7 mouse cellular contexts compared by ENCODE assay signal in genomic region chr2:59611216-59611810, GRCm38 (mm10). TPM values are rescaled to one million over a fixed set of nuclear protein-coding genes. Genes with fewer than 3 reads are reported as not detected.
DNase-seq lines count a peak whose midpoint lies in the region; ATAC-seq lines count a peak whose summit lies in the region.

No protein-coding gene starts in this region.

- peak overlapping the region; percentile 96 for H3K27ac ChIP-seq in embryonic facial prominence, embryonic 15.5 days (replicated peaks)
- peak overlapping the region; percentile 97 for H3K27ac ChIP-seq in limb, embryonic 13.5 days
- peak overlapping the region; percentile 96 for H3K27ac ChIP-seq in stomach, embryonic 15.5 days

- H3K4me1 ChIP-seq in megakaryocyte, embryonic 14.5 days: peaks cover 24% of the 10 kb centered on the region
- H3K4me1 ChIP-seq in embryonic facial prominence, embryonic 15.5 days: peaks cover 35% of the 10 kb centered on the region
- peaks cover 68% of the 10 kb centered on the region for H3K4me1 ChIP-seq in limb, embryonic 13.5 days
- H3K4me1 ChIP-seq in stomach, embryonic 15.5 days: peaks cover 14% of the 10 kb centered on the region; the same call in 1 of the 2 replicates

- no peaks in the 10 kb centered on the region for H3K9me3 ChIP-seq in megakaryocyte, embryonic 14.5 days
- no peaks in the 10 kb centered on the region for H3K9me3 ChIP-seq in embryonic facial prominence, embryonic 15.5 days (replicated peaks)
- H3K9me3 ChIP-seq in limb, embryonic 13.5 days: no peaks in the 10 kb centered on the region
- no peaks in the 10 kb centered on the region for H3K9me3 ChIP-seq in stomach, embryonic 15.5 days

- peak overlapping the region; percentile 82 for H3K4me2 ChIP-seq in embryonic facial prominence, embryonic 15.5 days (replicated peaks)
- peak overlapping the region; percentile 86 for H3K4me2 ChIP-seq in limb, embryonic 13.5 days (replicated peaks)
- peak overlapping the region; percentile 87 for H3K4me2 ChIP-seq in stomach, embryonic 15.5 days

- WGBS in embryonic facial prominence, embryonic 15.5 days: 2% methylated on average over 14 of the region's 14 CpGs
- under 1% methylated on average over 14 of the region's 14 CpGs for WGBS in limb, embryonic 13.5 days
- WGBS in stomach, embryonic 15.5 days: 4% methylated on average over 14 of the region's 14 CpGs

- no peak for DNase-seq in spleen, adult 12 weeks (ENCODE audit: low spot score)
- DNase-seq in ovary, postnatal 14 days (ENCODE audit: low spot score): no peak

- H3K4me3 ChIP-seq in megakaryocyte, embryonic 14.5 days (replicated peaks): peak overlapping the region; percentile 93
- H3K4me3 ChIP-seq in embryonic facial prominence, embryonic 15.5 days (replicated peaks): peak overlapping the region; percentile 95
- peak overlapping the region; percentile 95 for H3K4me3 ChIP-seq in limb, embryonic 13.5 days
- peak overlapping the region; percentile 90 for H3K4me3 ChIP-seq in stomach, embryonic 15.5 days (replicated peaks)

- no peaks in the 10 kb centered on the region for H3K36me3 ChIP-seq in megakaryocyte, embryonic 14.5 days (replicated peaks; ENCODE audit: low read length)
- H3K36me3 ChIP-seq in embryonic facial prominence, embryonic 15.5 days: no peaks in the 10 kb centered on the region
- H3K36me3 ChIP-seq in limb, embryonic 13.5 days: no peaks in the 10 kb centered on the region
- no peaks in the 10 kb centered on the region for H3K36me3 ChIP-seq in stomach, embryonic 15.5 days

- H3K9ac ChIP-seq in embryonic facial prominence, embryonic 15.5 days: peak overlapping the region; percentile 93
- peak overlapping the region; percentile 96 for H3K9ac ChIP-seq in limb, embryonic 13.5 days
- peak overlapping the region; percentile 61 for H3K9ac ChIP-seq in stomach, embryonic 15.5 days

- no peak for ATAC-seq in megakaryocyte, adult 5-6 weeks (ENCODE audit: poor library complexity, severe bottlenecking)
- ATAC-seq in embryonic facial prominence, embryonic 15.5 days (ENCODE audit: insufficient number of reproducible peaks, low FRiP score, low TSS enrichment, low read depth): peak; percentile 53
- peak; percentile 10; the same call in 1 of the 2 replicates for ATAC-seq in limb, embryonic 13.5 days (ENCODE audit: low FRiP score, low read depth)
- ATAC-seq in stomach, embryonic 15.5 days (ENCODE audit: insufficient read depth, low FRiP score, low read depth): no peak; the same call in 1 of the 2 replicates

- peaks cover 59% of the 10 kb centered on the region for H3K27me3 ChIP-seq in megakaryocyte, embryonic 14.5 days (replicated peaks)
- no peaks in the 10 kb centered on the region for H3K27me3 ChIP-seq in embryonic facial prominence, embryonic 15.5 days
- H3K27me3 ChIP-seq in limb, embryonic 13.5 days: 0 out of 2 replicates have a peak, but pooled peaks cover 4% of the 10 kb centered on the region
- no peaks in the 10 kb centered on the region for H3K27me3 ChIP-seq in stomach, embryonic 15.5 days (replicated peaks)

RNA-seq across cellular contexts. Expression of gene Tanc1, which starts 0.5 kb away (rescaled TPM):
- polyA plus RNA-seq in megakaryocyte, embryonic 14.5 days (2012; ENCODE audit: insufficient read depth, low replicate concordance): 0.91 and 1.00 TPM in 2 replicates
- 1.2 and 1.7 TPM in 2 replicates for total RNA-seq in megakaryocyte, adult 5-6 weeks (2015)
- total RNA-seq in megakaryocyte, adult 5-6 weeks (2017): 1.7 and 5.7 TPM in 2 replicates
- 40.7 and 42.0 TPM in 2 replicates for polyA plus RNA-seq in embryonic facial prominence, embryonic 15.5 days (2015; fragmentation: Nextera tagmentation; extraction: Ambion mirVana)
- polyA plus RNA-seq in limb, embryonic 13.5 days (2015; fragmentation: Nextera tagmentation; extraction: Ambion mirVana): 42.1 and 45.2 TPM in 2 replicates
- polyA plus RNA-seq in stomach, embryonic 15.5 days (2015; fragmentation: Nextera tagmentation; extraction: Ambion mirVana): 28.1 and 28.8 TPM in 2 replicates

Comparison
In these comparisons a context has a peak if more than half of its experiments do, and no peak if none do; other contexts are left out.
1. ATAC-seq: peak in embryonic facial prominence, embryonic 15.5 days (single experiment) and limb, embryonic 13.5 days (single experiment); none in megakaryocyte, adult 5-6 weeks (single experiment) and stomach, embryonic 15.5 days (single experiment).
2. RNA of gene Tanc1, which starts 0.5 kb away (polyA plus RNA-seq): 42.1 to 45.2 TPM in limb, embryonic 13.5 days, 40.7 to 42.0 TPM in embryonic facial prominence, embryonic 15.5 days and 28.1 to 28.8 TPM in stomach, embryonic 15.5 days; 0.91 to 1.00 TPM in megakaryocyte, embryonic 14.5 days; every median in the first group is over 10 times any median in the second.
3. Peak in every context shown above with its lines, with median percentiles within 50 percentile points of each other: H3K4me3 ChIP-seq, H3K27ac ChIP-seq, H3K4me2 ChIP-seq and H3K9ac ChIP-seq.